Mouse (Mus musculus): ENCODE data around the gene Apol6. TPM values are rescaled to one million over a fixed set of nuclear protein-coding genes. Genes with fewer than 3 reads are reported as not detected.

The Apol6 gene
- polyA plus RNA-seq, 1 experiment from 2014 or later: 0.11 TPM

DNA sequence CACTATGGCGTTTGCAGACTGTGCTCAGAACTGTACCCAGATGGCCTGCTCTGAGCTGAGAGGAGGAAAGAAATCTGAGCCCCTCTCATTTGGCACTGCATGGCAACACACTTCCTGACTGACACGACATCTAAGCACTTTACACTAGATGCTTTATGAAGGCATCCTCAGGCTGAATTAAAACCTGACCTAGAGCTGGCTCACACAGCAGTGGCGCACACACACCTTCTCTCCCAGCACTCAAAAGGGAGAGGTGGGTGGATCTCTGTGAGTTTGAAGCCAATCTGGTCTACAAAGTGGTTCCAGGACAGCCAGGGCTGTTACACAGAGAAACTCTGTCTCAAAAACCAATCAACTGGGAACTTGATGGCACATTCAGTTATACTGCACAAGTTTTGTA, 55.2 kb downstream of the Apol6 start:
- Histone ChIP-seq H3K27me3 (ENCODE audit: control insufficient read depth, insufficient read depth, low read length) (no peaks in the 10 kb centered on the region), H3K4me2 (ENCODE audit: low read depth, low read length) (no peak overlapping the region), H3K9me3 (replicated peaks; ENCODE audit: control insufficient read depth, low read length) (no peaks in the 10 kb centered on the region), H3K36me3 (ENCODE audit: control insufficient read depth, insufficient read depth) (peaks cover 27% of the 10 kb centered on the region), H3K4me1 (ENCODE audit: control insufficient read depth, insufficient read depth, low read length) (no peaks in the 10 kb centered on the region), H3K4me3 (ENCODE audit: low read length) (no peak overlapping the region), H3K9ac (ENCODE audit: low read length) (no peak overlapping the region), H3K27ac (ENCODE audit: low read length) (no peak overlapping the region)
- 65% methylated on average over 3 of the region's 3 CpGs for WGBS
- no peak for ATAC-seq (replicated peaks; ENCODE audit: extremely low read depth, insufficient read depth, low FRiP score)

- Histone ChIP-seq H3K27ac (ENCODE audit: low read length) (no peak overlapping the region), H3K4me1 (ENCODE audit: control insufficient read depth, insufficient read depth, low read length) (peaks cover 10% of the 10 kb centered on the region), H3K36me3 (ENCODE audit: control insufficient read depth, insufficient read depth) (peaks cover 18% of the 10 kb centered on the region), H3K4me3 (ENCODE audit: low read length) (no peak overlapping the region), H3K27me3 (ENCODE audit: control insufficient read depth, insufficient read depth, low read length) (no peaks in the 10 kb centered on the region), H3K9me3 (replicated peaks; ENCODE audit: control insufficient read depth, low read length) (no peaks in the 10 kb centered on the region), H3K9ac (ENCODE audit: low read length) (no peak overlapping the region), H3K4me2 (ENCODE audit: low read depth, low read length) (no peak overlapping the region)
- 84% methylated on average over 5 of the region's 5 CpGs for WGBS
- ATAC-seq (replicated peaks; ENCODE audit: extremely low read depth, insufficient read depth, low FRiP score): no peak
These were observed 58.2 kb downstream of the Apol6 start for GRCm38 (mm10) chr15:77102685-77103084.

- Histone ChIP-seq H3K36me3 (ENCODE audit: control insufficient read depth, insufficient read depth) (peaks cover 18% of the 10 kb centered on the region; the same call in 1 of the 2 replicates), H3K4me1 (ENCODE audit: control insufficient read depth, insufficient read depth, low read length) (peaks cover 16% of the 10 kb centered on the region), H3K27ac (ENCODE audit: low read length) (no peak overlapping the region), H3K4me2 (ENCODE audit: low read depth, low read length) (no peak overlapping the region), H3K9ac (ENCODE audit: low read length) (no peak overlapping the region), H3K27me3 (ENCODE audit: control insufficient read depth, insufficient read depth, low read length) (no peaks in the 10 kb centered on the region), H3K9me3 (replicated peaks; ENCODE audit: control insufficient read depth, low read length) (no peaks in the 10 kb centered on the region), H3K4me3 (ENCODE audit: low read length) (no peak overlapping the region)
- ATAC-seq (replicated peaks; ENCODE audit: extremely low read depth, insufficient read depth, low FRiP score): no peak
- WGBS: 81% methylated on average over 10 of the region's 10 CpGs
These were observed 60.0 kb downstream of the Apol6 start for GRCm38 (mm10) chr15:77104349-77105158.

- no peak overlapping the region for H3K4me3 ChIP-seq (ENCODE audit: low read length)
- H3K36me3 ChIP-seq (ENCODE audit: control insufficient read depth, insufficient read depth): peaks cover 20% of the 10 kb centered on the region; the same call in 1 of the 2 replicates
- ATAC-seq (replicated peaks; ENCODE audit: extremely low read depth, insufficient read depth, low FRiP score): no peak
- H3K4me1 ChIP-seq (ENCODE audit: control insufficient read depth, insufficient read depth, low read length): peaks cover 16% of the 10 kb centered on the region
- H3K27me3 ChIP-seq (ENCODE audit: control insufficient read depth, insufficient read depth, low read length): no peaks in the 10 kb centered on the region
- no peak overlapping the region for H3K27ac ChIP-seq (ENCODE audit: low read length)
- H3K4me2 ChIP-seq (ENCODE audit: low read depth, low read length): no peak overlapping the region
- no peaks in the 10 kb centered on the region for H3K9me3 ChIP-seq (replicated peaks; ENCODE audit: control insufficient read depth, low read length)
- H3K9ac ChIP-seq (ENCODE audit: low read length): no peak overlapping the region
- 90% methylated on average over 10 of the region's 10 CpGs for WGBS
These were observed 60.7 kb downstream of the Apol6 start for GRCm38 (mm10) chr15:77105273-77105672.

Other genes with a start within 250 kb of the Apol6 start
- gene Zfp251, start 173.3 kb upstream of the Apol6 start, polyA plus RNA-seq (2015; fragmentation: Nextera tagmentation; extraction: Ambion mirVana): 17.1 and 20.0 TPM in 2 replicates
- gene Zfp7, start 165.5 kb upstream of the Apol6 start, polyA plus RNA-seq (2015; fragmentation: Nextera tagmentation; extraction: Ambion mirVana): 3.8 and 4.0 TPM in 2 replicates
- gene Gm49527, start 165.4 kb upstream of the Apol6 start, polyA plus RNA-seq (2015; fragmentation: Nextera tagmentation; extraction: Ambion mirVana): 0.14 TPM in 1 of 2 replicates, not detected in the other
- gene Zfp647, start 119.3 kb upstream of the Apol6 start, polyA plus RNA-seq (2015; fragmentation: Nextera tagmentation; extraction: Ambion mirVana): 5.8 and 6.6 TPM in 2 replicates
- 40.1 and 41.2 TPM in 2 replicates for gene 1110038F14Rik, start 96.2 kb upstream of the Apol6 start, polyA plus RNA-seq (2015; fragmentation: Nextera tagmentation; extraction: Ambion mirVana)
- 977 and 1,096 TPM in 2 replicates for gene Mb, start 5.9 kb downstream of the Apol6 start, polyA plus RNA-seq (2015; fragmentation: Nextera tagmentation; extraction: Ambion mirVana)

All from heart, embryonic 16.5 days (tissue).